Mouse (Mus musculus) adrenal gland, adult (tissue): ENCODE results near the gene Kcng4.

ENCODE experiments used
- DNase-seq, 2 experiments: peaks; one replicate each; pipeline ENCODE4 v3.0.0; 2022 to 2023; ENCODE audit warnings: low spot score in 1 of 2; ENCODE audit not compliant: inconsistent age in 2 of 2

The Kcng4 gene

GRCm38 (mm10) chr8:119617586-119617985 lies 17.9 kb downstream of the Kcng4 start:
- DNase-seq = peak in 1 of 2 experiments; percentile 55

GRCm38 (mm10) chr8:119616811-119617210 lies 18.7 kb downstream of the Kcng4 start:
- DNase-seq = no peak

- no peak for DNase-seq
Measured at GRCm38 (mm10) chr8:119616358-119616757, 19.1 kb downstream of the Kcng4 start.

GRCm38 (mm10) chr8:119615096-119615495 lies 20.4 kb downstream of the Kcng4 start:
- DNase-seq = no peak

GRCm38 (mm10) chr8:119612471-119612870 lies 23.0 kb downstream of the Kcng4 start, which contains the start of gene Adad2:
Adad2 (plus strand) TSS chr8:119612747.
- DNase-seq = no peak

- no peak for DNase-seq
Measured at GRCm38 (mm10) chr8:119606224-119606623, 29.3 kb downstream of the Kcng4 start.

- DNase-seq = peak; percentile 92 to 98
Measured at GRCm38 (mm10) chr8:119604996-119605395, 30.5 kb downstream of the Kcng4 start, which contains the start of gene Taf1c. Taf1c (minus strand) TSS chr8:119605222.

- DNase-seq = peak in 1 of 2 experiments; percentile 75
Measured at GRCm38 (mm10) chr8:119604398-119604803, 31.1 kb downstream of the Kcng4 start.

- DNase-seq = peak in 1 of 2 experiments; percentile 74
Measured at GRCm38 (mm10) chr8:119603771-119604170, 31.7 kb downstream of the Kcng4 start.

GRCm38 (mm10) chr8:119591456-119591855 lies 44.0 kb downstream of the Kcng4 start:
- DNase-seq = no peak

GRCm38 (mm10) chr8:119590348-119590747 lies 45.1 kb downstream of the Kcng4 start:
- no peak for DNase-seq

- no peak for DNase-seq
Measured at GRCm38 (mm10) chr8:119588844-119589243, 46.6 kb downstream of the Kcng4 start.

GRCm38 (mm10) chr8:119588321-119588720 lies 47.2 kb downstream of the Kcng4 start:
- no peak for DNase-seq

GRCm38 (mm10) chr8:119585901-119586300 lies 49.6 kb downstream of the Kcng4 start:
- no peak for DNase-seq

GRCm38 (mm10) chr8:119580441-119581161 lies 54.9 kb downstream of the Kcng4 start:
- DNase-seq = no peak

- DNase-seq = no peak
Measured at GRCm38 (mm10) chr8:119579096-119579495, 56.4 kb downstream of the Kcng4 start.

GRCm38 (mm10) chr8:119575366-119575726 lies 60.1 kb downstream of the Kcng4 start:
- DNase-seq = no peak

- DNase-seq = peak; percentile 97 to 99
Measured at GRCm38 (mm10) chr8:119574437-119575365, 60.8 kb downstream of the Kcng4 start, which contains the start of the genes Hsdl1 and Dnaaf1. Hsdl1 (minus strand) TSS chr8:119575183. Dnaaf1 (plus strand) TSS chr8:119575235.
